Mouse (Mus musculus) adrenal gland, adult 18-20 months (tissue): ENCODE measurements around the gene Dab2ip. TPM values are rescaled to one million over a fixed set of nuclear protein-coding genes. Genes with fewer than 3 reads are reported as not detected.

Source experiments
- DNase-seq, 2 experiments: peaks; one replicate each; pipeline ENCODE4 v3.0.0; 2021 to 2022; ENCODE audit warnings: low spot score in 2 of 2
- total RNA-seq, 2 experiments: library from RNA; stranded (reverse); gene quantifications; 1 replicate in 1 of 2; 2 replicates in 1 of 2; pipeline ENCODE4 v1.2.3; 2021

Gene Dab2ip
- total RNA-seq, 2 experiments from 2014 or later = 43.5 to 87.3 TPM

DNA sequence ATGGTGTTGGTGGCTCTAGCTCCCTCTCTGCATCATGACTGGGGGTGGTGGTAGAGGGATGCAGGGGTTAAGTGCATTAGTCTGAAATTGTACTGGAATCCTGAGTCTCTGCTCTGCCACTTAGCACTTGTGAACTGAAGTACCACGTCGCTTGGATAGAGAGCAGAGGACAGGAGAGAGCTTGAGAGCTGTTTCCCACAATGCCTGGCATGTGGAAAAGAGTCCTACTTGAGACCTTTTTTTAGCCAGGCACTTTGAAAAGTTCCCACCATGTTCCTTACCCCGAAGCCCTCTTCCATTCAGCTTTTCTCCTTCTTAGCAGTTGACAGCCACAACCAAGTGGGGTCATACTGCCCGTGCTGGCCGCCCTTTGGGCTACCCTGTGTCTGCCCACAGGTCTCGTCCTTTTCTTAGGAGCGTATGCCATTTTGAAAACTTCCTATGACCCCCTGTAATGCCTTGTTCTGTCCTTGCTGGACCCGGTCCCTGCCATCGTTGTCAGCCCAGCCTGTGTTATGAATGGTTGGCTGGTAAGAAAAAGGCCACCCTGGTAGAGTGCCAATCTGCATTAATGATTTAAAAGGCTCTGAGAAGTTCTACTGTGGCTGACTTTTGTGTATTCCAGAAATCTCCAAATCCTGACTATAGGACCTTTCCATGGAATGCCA, 34.8 kb downstream of the Dab2ip start:
- no peak for DNase-seq

DNA sequence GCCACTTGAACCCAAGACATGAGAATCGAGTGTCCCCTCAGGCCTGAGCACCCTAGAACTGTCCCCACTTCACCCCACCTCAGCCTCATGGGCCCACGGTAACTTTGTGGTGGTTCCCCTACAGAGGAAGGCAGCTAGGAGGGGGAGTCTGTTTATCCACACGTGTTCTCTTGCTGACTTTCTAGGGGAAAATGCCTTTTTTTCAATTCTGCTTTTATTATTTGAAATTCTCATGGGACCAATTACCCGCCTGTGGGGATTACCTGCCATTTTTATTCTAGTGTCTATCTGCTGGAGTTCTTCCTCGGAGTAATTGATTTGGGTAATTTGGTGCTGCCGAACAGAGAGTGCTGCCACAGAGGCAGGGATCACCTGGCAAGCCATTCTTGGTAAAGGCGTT, 35.8 kb downstream of the Dab2ip start:
- no peak for DNase-seq

DNA sequence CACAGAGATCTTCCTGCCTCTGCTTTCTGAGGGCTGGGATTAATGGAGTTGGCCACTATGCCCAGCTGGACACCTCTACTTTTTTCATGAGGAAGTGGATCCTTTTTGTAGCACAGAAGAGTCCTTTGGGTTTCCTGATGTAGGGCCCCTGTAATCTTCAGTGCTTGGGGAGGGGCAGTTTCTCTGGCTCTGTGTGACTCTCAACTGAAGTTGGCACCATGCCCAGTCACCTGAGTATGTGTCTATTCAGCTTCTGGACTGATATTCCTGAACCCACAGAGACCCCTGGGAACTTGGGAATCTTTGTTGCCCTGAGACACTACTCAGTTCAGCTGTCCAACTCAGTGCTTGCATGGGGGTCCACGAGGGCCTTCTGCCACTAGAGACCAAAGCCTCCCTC, 37.0 kb downstream of the Dab2ip start:
- DNase-seq = no peak

DNA sequence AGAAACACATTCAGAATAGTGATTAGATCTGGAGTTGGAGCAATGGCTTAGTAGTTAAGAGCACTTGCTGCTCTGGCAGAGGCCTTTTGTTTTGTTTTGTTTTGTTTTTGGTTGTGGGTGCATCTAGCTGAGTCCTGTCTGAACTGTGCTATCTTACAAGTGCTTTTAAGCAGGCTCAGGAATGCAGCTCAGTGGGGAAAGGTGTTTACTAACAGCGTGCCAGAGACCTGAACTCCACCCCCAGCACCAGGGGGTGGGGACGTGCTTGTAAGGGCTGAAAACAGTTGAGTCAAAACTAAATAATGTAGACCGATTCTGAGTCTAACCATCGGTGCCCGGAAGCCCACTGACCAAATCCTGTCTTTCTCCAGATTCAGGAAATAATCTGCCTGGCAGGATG, 37.7 kb downstream of the Dab2ip start:
- no peak for DNase-seq

DNA sequence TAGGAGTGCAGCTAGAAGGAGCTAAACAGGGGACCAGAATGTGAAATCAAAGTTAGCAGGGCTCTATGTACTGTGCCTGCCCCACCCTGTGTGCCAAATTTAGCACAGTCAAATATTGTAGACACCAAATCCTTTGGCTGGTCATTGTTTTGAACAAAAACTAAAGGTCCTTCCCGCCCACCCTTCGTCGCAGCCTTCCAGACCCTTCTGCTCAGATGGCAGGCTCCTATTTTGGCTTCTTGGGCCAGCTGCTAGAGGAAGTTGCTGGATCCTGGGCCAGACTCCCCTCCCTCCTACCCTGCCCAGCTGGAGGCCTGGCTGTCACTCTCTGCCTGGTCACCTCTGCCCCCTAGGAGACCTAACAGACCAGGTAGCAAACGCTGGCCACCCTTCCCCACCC, 38.7 kb downstream of the Dab2ip start:
- DNase-seq = no peak

DNA sequence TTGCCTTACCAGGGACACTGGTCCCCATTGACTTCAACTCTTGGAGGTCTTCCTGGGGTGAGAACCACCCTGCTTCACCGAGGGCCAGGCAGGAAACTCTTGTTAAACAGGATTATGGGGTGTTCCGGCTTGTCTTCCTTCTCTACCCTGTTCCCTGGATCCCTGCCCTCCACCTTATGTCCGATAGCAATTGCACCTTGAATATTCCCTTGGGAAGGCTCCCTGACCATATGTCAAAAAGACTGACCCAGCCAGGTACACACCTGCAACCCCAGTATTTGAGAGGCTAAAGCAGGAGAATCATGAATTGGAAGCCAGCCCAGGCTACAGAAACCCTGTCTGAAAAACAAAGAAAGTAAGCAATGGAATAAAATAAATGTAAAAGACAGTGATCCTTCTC, 40.8 kb downstream of the Dab2ip start:
- no peak for DNase-seq

DNA sequence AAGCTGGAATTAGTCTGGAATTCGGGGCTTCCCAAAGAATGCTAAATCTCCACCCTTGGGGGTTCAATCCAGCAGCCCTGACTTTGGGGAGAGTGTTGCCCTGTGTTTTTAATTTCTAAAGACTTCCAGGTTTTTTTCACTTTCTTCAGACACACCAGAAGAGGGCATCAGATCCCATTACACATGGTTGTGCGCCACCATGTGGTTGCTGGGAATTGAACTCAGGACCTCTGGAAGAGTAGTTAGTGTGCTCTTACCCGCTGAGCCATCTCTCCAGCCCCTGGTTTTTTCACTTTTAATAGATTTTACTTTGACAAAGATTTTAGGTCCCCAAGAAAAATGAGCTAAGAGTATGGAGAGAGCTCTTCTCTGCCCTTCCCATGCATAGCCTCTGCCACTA, 43.6 kb downstream of the Dab2ip start:
- no peak for DNase-seq

DNA sequence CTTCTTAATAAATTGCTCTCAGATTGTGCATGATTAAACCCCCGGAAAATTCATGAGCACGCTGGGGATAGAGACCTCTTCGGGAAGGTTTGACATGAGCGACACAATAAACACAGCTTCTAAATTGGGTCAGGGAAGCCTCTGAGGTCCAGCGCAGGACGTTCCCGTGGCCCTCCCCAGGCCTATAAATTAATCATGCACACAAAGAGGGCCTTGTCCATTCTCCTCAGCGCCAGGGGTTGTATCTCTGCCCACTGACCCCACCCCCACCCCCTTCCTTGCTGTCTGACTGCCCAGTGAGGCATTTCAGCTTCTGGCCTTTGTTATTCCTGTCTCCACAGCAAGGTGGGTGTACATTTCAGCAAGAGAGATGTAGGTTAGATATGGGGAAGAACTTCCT, 49.4 kb downstream of the Dab2ip start:
- DNase-seq = no peak

DNA sequence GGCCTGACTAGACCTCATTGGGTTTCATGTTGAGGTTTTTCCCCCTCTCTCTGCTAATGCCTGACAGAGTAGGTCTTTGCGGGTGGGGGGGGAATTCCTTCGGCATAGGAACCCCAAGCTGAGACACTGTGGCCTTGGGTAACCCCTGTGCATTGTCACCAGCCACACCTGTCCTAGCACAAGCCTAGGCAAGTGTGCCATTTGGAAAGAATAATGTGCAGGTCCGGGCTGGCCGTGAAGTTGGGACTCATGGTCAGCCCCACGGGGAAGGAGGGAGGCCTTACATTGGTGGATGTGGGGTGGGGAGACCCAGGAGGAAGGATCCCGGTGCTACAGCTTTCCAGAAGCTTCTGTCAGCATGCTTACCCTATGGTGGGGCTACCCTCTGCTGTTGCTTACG, 50.8 kb downstream of the Dab2ip start:
- DNase-seq = no peak

DNA sequence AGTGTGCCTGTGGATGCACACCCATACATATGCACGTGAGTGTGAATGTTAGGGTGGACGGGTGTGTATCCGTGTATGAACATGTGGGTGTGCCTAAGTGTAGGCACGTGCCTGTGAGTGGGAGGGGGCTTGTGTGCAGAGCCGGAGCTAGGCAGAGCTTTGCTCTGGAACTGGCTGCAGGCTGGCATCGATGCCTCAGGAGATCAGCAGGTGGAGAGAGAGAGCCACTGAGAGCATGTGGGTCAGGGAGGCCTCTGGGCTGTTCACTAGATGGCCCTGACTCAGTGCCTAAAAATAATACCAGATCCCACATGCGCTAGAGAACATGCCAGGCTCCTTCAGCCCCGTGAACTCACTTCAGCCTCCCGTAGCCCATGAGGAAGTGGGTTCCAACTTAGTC, 51.3 kb downstream of the Dab2ip start:
- no peak for DNase-seq

DNA sequence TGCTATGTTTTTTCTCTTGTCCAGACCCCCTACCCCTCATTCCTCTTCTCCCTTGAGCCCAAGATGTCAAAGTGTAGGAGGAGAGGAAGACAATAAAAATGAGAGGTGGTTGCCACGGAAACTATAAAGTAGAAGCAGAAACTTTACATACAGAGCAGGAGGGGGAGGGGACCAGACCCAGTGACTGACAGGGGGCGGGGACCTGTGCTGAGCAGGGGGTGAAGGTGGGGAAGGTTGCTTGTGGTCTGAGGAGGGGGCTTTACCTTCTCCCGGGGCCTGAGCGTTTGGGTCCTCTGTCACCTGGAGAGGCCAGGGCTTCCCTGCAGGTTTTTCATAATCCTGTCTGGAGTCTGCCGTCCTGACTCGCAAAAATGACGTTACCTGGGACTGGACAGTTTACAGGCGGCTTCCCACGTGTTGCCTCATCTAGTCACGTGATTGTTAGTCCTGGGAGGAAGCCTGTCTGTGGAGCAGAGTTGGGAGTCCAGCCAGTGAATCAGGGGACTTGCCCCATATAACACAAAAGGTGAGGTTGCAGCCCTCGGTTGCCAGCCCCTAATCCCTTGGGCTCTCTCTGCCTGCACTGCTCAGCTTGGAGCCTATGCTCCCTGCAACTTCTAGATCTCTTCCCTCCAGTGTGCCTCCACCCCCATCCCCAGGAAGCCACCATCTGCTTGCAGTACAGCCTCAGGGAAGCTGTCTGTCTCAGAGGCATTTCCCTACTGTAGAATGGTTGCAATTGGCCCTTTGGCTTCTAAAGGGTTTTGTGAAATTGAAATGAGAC, 52.3 kb downstream of the Dab2ip start:
- DNase-seq = no peak

DNA sequence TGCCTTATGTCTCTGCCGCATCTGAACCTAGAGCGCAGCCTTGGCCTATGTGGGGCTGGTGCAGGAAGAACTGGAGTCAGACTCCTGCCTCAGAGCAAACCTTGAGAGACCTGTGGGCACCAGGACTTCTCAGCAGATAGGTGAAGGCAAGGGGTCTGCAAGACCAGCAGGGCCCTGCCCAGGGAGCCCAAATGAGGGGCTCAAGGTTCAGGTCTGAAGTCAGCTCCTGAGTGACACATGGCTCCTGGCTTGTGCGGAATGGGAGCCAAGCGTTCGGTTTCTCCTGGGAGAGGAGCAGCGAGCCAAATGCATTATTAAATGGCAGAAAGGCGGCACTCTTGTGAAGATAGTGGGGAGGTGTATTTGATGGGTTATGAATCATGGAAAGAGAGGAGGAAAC, 52.9 kb downstream of the Dab2ip start:
- no peak for DNase-seq

DNA sequence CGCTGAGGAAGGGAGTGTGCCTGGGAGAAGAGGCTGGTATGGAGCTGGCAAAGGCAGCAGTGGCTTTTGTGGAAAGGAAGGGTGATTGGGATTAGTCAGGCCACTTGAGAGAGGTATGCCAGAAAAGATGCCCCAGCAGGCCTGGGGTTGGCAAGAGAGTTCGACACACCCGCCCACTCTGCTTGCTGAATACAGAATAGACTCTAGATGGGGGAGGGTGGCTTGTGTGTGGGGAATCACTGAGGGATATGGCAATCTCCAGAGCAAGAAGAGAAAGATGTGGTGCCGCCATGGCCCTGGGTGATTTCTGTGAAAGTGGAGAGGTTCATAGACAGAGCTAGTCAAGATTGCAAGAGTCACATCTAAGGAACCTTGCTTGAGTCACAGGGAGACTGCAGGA, 53.6 kb downstream of the Dab2ip start:
- DNase-seq = no peak

DNA sequence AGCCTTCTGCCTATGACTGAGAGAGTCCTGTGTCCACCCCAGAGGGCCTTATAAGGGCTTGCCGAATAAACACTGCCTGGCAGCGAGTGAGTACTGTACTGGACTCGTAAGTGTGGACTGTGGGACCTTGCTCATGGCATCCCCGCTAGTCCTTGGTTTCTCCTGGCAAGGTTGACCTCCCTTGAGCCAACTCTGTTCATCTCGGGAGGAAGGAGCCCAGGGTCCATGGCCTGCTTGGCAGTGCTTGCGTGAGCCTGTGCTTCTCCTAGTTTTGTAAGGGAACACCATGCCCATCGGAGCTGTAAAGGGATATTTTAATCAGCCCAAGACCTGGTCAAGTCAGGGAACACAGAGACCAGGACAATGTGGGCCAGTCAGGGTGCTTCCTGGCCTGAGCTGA, 54.2 kb downstream of the Dab2ip start:
- DNase-seq = no peak

DNA sequence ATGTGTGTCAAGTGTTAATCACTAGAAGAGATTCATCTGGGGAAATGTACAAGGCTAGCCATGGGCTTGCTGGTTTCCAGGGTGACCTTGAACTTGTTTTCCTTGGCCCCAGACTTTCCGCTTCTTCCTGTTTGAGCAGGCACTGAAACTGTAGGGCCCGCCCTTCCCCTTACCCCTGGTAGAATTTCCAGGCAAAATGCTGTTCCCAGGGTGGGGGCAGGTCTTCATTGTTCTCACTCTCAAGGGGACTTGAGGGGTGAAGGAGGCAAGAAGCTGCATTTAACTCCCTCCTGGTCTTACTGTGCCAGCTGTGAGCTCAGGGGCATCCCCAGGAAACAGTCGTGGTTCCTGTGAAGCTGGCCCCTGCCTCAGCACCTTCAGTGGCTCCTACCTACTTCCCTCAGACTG, 55.9 kb downstream of the Dab2ip start:
- DNase-seq = no peak

DNA sequence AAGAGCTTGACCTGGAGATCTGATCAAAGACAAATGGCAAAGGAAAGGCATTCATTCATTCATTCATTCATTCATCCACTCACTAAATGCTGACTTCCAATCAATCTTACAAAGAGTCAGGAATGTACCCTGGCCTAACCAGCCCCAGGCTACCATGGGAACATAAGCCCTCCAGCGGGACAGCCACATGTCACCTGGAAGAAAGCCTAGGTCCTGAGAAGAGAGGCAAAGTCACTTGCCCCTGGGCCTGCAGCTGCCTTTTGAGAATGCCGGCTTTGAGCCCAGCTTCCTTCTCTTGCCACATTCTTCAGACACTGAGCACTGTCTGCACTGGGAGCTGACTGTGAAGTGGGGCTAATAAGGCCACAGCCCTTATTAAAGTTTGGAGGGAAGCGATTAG, 56.3 kb downstream of the Dab2ip start:
- no peak for DNase-seq

DNA sequence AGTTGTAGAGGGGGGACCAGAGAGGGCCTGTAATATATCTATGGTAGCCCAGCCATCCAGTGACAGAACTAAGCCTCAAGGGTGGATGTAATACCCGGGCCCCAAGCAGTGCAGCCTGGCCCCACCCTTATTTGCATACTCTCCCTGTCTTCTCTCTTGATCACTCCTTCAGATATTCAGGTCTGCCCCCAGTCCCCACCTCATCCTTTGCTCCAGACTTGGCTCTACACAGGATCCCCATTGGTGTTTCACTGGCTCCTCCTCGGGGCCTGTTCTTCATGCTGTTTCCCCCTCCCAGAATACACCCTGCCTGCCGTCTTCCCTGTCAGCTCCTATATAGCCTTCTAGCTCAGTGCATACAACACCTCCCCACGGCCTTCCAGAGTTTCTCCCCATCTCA, 57.3 kb downstream of the Dab2ip start:
- DNase-seq = no peak

DNA sequence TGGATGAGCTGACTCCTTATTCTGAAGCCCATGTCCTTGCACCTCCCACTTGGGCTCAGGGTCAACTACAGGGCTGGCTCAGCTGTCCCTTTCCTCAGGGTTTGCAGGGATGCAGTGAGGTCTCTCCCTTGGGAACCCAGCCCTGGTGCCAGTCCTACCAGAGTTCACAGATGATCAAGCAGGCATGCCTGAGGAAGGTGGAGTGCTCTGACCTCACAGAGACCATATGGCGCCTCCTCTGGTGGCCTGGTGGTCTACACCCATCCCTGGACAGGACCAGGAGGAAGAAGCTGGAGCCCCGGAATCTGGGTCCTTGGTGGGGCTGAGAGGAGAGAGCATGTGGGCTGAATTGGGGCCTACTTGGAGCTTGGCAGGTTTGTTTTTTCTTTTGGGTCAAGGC, 57.9 kb downstream of the Dab2ip start:
- DNase-seq = no peak

DNA sequence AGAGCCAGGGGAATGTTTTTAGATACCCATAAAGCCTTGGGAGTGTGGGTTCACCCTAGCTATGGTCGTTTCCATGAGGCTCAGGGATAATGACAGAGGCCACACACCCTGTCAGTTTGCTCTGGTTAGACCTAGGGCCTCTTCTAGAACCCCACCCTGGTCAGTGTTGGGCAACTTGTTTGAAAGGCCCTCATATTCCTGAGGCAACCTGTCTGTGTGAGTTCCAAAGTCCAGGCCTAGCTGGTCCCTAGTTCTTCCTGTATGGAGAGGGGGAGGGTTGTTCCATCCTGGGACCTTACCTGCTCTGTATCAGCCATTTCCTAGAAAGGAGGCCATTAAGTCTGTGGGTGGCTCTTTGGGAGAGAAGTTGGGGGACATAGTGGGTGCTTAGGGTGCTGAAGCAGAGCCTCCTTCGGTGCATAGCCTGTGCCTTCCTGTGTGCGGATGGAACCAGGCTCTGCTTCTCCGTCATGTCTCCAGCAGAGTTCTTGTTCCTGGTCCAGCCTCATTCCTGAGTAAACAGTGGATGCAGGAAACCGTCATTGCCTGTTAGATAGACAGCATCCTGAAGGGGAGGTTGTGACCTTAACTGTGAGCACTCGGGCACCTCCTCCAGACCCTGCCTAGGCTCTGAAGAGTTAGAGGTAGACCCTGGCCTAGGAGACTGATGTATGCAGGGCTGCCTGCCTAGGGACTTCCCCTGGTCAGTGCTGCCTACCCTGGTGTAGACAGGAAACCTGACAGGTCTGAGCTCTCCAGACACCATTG, 59.0 kb downstream of the Dab2ip start:
- no peak for DNase-seq

DNA sequence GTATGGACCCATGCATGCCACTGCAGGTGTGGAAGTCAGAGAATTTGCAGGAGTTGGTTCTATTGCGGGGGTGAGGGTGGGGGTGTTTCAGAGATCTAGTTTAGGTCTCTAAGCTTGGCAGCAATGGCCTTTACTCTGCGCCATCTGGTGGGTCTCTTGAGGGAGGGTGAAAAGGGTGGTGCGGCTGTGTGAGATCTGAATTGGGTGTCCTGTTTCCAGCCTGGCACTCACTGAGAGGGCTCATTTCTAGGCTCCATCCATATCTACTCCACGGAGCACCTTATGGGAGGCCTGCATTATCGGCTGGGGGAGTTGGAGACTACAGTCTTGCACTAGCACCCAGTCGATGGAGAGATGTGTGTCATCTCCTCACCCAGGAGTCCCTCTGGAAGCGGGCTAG, 60.9 kb downstream of the Dab2ip start:
- DNase-seq = no peak

DNA sequence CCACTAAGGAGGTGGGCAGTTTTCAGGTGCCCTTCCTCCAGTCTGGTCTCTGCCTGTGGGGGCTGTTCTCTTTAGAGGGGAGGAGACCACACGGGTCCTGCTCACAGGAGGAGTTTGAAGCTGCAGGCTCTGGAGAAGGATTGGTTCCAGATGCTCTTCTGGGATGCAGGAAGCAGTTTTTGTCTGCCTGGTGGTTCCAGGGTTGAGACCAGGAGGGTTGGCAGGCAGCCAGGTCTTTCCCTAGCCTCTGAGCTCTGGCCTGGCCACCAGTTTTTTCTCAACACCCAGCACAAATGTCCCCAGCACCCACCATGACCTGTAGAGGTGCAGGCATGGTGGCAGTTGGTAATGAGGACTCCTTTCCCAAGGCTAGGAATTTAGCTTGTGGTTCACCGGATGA, 61.5 kb downstream of the Dab2ip start:
- no peak for DNase-seq
